Mouse (Mus musculus) frontal cortex, postnatal 14 days (tissue): ENCODE measurements at regions not wholly inside any gene's neighbourhood (a gene's known extent, or its start where the extent isn't known, plus 50 kb on each side); places are given as distances from the start of the nearest gene placed in this dataset.
A peak's percentile ranks its signal among the peaks of the same experiment; 100 is the strongest.
"Not testable (repeated sequence)": the region's sequence is repeated elsewhere in the genome, so short reads cannot be mapped to it uniquely, and the experiment has no call there.

Experiments
- DNase-seq, 2 experiments: peaks; one replicate each; pipeline ENCODE4 v3.0.0; 2022; ENCODE audit warnings: low spot score in 2 of 2

DNA sequence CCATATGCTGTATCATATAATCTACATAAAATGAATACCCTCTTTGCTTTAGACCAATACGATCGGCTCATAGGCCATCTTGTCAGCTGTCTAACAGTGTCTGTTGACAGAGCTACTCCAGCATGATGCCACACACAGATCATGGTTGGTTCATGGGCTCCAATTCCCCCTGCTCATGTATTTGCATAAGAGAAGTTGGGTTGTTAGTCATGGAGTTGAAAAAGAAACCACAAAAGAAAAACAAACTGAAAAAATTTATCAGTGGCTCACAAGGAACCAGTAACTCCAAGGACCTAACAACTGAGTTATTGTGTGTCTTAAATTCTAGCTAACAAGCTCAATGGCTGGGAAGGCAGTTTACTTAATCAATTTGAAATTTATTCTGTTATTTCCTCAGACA, 176.1 kb upstream of the Arhgap18 start:
- no peak for DNase-seq

DNA sequence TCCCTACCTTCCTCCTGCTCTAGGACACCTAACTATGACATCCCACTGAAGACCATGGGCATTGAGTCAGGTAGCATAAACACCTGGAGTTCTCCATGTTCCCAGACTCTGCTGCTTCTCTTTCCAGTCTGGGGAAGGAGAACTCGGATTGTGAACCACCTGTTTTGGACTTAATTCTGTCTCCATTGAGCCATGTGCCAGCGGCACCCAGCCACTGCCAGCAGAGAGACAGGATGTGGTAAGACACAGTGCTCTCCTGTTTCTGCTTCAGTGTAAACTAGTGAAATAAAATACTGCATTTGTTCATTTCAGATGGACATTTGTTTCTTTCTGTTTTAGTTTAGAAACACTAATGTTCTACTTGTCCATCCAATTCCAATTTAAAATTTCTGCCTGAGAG, 168.1 kb upstream of the Arhgap18 start:
- DNase-seq, result no peak

DNA sequence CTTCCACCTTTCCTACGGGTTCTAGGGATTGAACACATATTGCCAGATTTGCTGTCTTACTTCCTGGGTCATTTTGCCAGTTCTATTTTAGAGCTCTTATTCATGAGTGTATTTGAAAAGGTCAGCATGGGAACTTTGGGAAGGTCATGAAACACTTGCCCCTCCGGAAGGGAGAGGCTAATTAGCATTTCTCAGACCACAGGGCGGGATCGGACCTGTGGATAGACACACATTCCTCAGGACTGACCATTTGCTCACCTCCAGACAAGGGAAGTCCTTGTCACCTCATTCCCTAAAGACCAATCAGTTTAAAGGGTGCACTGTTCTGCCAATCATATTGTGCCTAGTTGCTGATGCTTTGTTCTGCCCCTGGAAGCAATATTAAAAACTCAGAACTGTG, 146.1 kb upstream of the Arhgap18 start:
- not testable (repeated sequence) for DNase-seq

DNA sequence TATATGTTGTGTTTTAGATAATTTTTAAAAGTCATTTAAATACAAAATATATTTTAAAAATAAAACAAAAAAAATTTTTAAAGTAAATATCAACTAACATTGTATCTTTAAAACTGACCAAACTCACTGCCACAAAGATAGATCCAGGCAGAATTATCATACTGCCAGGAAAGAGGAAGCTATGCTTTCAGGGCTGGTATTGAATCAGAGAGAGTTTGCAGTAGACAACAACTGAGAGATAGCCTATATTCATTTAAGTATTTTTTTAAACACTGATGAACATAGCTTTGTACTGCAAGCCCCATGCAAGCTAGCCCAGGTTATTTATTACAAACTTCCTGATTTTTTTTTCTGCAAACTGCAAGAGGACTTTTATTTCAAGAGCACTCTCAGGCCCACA, 142.0 kb upstream of the Arhgap18 start:
- DNase-seq, result no peak

DNA sequence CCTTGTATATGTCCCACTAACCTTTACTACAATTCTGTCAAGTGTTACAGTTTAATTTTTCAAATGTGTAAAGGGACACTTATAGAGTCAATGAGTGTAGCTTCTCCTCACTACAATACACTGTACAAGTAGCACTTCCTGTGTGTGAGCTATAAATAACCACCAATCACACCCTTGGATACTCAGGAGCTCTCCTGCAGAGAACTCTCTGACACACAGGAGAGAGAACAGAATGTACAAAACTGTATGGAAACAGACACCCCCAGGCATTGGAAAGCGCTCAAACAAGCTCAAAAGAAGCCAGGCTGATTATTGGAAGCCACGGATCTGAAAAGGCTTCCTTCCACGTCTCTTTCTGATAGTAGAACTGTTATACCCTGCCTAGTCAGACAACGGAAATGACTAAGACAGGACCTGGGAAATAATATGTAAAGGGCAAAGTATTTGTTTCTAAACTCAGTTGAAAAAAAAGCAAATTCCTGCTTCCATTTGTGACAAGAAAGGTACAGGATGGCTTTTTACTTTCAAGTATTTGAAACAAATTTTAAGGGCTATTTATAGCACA, 122.9 kb upstream of the Arhgap18 start:
- no peak for DNase-seq

DNA sequence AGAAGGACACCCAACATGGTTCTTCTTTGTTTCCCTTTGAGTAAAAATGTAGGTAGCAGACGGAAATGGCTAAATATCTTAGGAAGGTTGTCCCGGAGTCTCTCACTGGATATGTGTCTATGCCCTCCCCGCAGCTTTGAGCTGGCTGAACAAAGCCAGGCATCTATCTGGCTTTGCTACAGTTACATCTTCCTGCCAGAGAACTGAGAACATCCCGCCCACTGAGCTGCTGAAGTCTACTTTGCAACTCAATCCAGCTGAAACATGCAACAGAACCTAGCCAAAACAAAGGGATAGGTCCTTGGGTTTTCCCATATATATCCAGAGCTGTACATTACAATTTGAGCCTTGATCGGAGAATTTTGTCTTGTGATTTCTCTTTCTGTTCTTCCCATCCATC, 121.0 kb upstream of the Arhgap18 start:
- no peak for DNase-seq

DNA sequence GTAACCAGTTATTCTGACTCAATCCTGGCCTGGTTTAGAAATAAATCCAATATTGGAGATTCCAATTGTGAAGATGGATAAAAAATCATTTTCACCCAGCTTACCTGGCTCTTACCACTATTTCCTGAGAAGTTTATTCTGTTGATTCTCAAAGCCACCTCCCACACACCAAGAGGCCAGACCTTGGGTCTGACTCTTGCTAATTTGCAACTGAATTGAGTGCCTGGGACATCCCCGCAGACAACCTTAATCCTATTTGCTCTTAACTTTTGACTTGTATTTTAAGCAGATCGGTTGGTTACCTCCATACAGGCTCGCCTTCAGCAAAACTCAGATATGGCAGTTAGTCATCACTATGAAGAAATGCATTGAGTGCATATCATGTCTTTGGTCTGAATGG, 115.8 kb upstream of the Arhgap18 start:
- no peak for DNase-seq

DNA sequence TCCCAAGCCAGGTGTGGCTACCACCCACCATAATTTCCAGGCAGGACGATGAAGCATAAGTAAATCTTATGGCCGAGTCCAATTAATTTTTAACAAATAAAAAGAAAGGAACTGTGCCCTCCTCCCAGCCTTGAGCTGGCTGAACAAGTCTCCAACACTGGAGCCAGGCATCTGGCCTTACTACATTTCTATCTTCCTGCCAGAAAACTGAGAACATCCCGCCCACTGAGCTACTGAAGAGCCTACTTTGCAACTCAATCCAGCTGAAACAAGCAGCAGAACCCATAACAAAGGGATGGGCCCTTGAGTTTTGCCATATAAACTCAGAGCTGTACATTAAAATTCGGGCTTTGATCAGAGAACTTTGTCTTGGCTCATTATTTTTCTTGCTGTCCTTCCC, 115.2 kb upstream of the Arhgap18 start:
- DNase-seq, result no peak

DNA sequence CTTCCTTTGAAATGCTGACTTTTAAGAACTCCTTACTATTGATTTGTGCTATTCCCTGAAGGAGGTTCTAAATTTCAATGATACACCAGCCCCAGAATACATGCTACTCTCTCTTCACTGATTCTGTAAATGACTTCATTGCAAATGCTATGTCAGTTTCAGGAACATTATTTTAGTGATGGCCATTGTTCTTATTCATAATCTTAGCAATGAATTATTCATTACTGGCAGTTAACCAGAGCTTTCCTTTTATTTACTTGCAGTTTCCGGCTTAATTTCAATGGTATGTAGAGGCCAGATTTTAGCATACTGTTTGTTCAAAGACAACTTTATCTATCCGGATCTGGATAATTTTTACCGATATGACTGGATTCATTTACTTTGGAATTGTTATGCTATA, 114.1 kb upstream of the Arhgap18 start:
- no peak for DNase-seq

DNA sequence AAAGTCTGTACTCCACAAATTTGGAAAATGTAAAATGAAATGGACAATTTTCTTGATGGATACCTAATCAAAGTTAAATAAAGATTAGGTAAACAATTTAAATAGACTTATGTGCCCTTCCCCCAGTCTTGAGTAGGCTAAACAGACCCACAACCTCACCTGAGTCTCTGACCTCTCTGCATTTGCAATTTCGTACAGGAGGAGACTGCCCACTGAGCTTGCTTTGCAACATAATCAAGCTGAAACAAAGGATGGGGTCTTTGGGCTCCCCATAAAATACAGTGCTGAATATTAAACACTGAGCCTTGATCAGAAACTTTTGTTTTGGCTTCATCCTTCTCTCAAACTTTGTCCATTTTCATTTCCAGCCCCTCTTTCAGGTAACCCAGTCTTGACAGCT, 100.1 kb upstream of the Arhgap18 start:
- no peak for DNase-seq

DNA sequence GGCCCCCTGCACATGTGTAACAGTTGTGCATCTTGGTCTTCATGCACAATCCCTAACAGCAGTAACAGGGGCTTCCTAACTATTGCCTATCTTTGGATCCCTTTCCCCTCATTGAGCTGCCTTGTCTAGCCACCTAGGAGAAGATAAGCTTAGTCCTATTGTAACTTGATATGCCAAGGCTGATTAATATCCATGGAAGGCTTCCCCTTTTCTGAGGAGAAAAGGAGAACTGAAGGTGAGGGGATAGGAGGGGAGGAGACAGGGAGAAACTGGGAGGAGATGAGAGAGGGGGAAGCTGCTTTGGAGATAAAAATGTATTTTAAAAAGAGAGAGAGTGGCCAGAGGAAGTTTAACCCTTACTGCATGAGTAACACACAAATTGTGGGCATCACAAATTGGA, 89.0 kb upstream of the Arhgap18 start:
- DNase-seq, result no peak

DNA sequence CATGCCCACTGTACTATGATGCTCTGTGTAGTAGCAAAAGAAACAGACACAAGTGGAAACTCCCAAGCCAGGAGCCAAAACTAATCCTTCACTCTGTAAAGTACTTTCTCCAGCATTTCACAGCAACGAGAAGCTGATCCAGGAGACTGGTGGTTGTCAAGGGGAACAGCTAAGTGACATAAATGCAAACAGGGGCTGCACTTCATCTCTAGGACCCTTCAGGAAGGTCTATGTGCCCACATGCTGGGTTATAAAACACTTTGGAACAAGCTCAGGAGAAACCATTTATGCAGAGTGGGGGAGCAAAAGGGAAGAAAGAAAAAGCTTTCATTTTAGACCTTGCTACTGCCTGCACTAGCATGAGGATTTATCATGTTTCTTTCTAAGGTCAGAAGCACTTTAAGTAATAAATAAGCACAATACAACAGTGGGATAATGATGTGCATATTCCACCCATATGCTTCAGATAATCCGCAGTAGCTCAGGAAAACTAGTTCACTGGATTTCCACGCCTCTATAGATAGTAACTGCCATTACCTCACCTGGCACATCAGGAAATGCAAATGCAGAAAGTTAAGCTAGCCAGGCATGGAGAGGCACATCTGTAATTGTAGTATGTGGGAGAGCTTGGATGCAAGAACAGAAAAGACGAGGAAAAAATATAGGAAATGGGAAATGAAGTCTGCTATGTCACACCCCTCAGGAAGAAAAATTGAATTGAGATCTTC, 73.6 kb upstream of the Arhgap18 start:
- no peak for DNase-seq

DNA sequence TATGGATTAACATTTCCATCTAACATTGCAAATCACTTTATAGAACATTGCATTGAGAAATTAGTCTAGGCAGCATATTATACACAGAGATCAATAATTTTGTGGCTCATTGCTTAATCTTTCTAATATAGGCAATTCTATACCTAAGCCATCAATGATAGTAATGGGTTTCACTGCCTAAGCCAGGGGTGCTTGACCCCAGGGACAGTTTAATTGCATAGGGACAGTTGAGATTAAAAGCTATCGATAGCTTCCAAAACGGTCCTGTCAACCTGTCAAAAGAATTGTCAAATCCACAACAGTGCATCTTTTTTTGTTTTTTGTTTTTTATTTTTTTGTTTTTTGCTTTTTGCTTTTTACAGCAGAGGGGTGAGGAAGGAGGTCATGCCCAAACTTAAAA, 58.5 kb upstream of the Arhgap18 start:
- no peak for DNase-seq

DNA sequence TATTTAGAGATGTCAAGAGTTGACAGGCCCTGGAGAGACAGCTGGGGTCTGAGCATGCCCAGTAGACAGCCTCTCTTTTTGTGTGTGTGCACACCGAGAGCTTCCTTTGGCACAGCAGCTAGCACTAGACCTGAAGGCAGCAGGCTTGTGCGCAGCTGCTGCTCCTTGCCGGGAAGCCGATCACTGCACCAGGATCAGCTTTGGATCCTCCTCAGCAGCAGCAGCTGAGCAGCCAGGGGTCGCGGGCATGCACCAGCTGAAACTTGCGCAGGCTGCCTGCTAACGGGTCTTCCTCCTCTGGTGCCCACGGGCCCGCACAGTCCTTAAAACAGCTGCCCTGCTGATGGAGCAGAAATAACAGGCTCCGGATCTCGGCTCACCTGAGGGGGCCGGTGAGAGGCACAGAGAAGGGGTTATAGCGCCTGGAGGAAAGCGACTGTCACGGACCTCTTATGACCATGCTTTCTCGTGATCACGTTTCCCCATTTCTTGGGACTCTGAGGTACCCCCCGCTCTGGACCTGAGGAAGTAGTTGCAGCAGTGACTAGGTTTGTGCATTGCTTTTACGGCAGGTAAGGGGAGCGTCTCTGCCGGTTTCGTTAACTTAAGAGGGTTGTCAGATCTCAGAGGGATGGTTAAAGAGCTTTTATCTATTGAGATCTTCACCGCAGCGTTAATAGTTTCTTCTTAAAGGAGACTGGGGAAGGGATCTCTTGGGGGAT, 57.8 kb upstream of the Arhgap18 start:
- DNase-seq, result peak; percentile 30 to 41
